Mouse (Mus musculus): ENCODE measurements around the gene 4930432K21Rik. TPM values are rescaled to one million over a fixed set of nuclear protein-coding genes. Genes with fewer than 3 reads are reported as not detected.
A peak's percentile ranks its signal among the peaks of the same experiment; 100 is the strongest.

4930432K21Rik gene
- polyA plus RNA-seq, 1 experiment from 2014 or later = 2.7 TPM

GRCm38 (mm10) chr8:84115646-84116045 is 32.2 kb upstream of the 4930432K21Rik start:
- H3K9ac ChIP-seq (ENCODE audit: low read depth, low read length) = no peak overlapping the region
- no peak overlapping the region for H3K4me3 ChIP-seq (ENCODE audit: low read length)
- WGBS = 77% methylated on average over 6 of the region's 6 CpGs
- no peaks in the 10 kb centered on the region for H3K36me3 ChIP-seq (ENCODE audit: control insufficient read depth, insufficient read depth, low read length)
- H3K4me2 ChIP-seq (ENCODE audit: low read length) = no peak overlapping the region
- ATAC-seq = no peak
- H3K27ac ChIP-seq (ENCODE audit: low read depth, low read length) = no peak overlapping the region
- H3K27me3 ChIP-seq (replicated peaks; ENCODE audit: control insufficient read depth, insufficient read depth, low read length) = no peaks in the 10 kb centered on the region
- no peaks in the 10 kb centered on the region for H3K9me3 ChIP-seq (ENCODE audit: control insufficient read depth, low read length)
- H3K4me1 ChIP-seq (ENCODE audit: control insufficient read depth, insufficient read depth, low read depth, low read length) = no peaks in the 10 kb centered on the region

- Histone ChIP-seq H3K4me3 (ENCODE audit: low read length) (no peak overlapping the region), H3K9ac (ENCODE audit: low read depth, low read length) (no peak overlapping the region), H3K9me3 (ENCODE audit: control insufficient read depth, low read length) (no peaks in the 10 kb centered on the region), H3K27ac (ENCODE audit: low read depth, low read length) (no peak overlapping the region), H3K4me1 (ENCODE audit: control insufficient read depth, insufficient read depth, low read depth, low read length) (no peaks in the 10 kb centered on the region), H3K27me3 (replicated peaks; ENCODE audit: control insufficient read depth, insufficient read depth, low read length) (no peaks in the 10 kb centered on the region), H3K36me3 (ENCODE audit: control insufficient read depth, insufficient read depth, low read length) (no peaks in the 10 kb centered on the region), H3K4me2 (ENCODE audit: low read length) (no peak overlapping the region)
- ATAC-seq = no peak
- 88% methylated on average over 3 of the region's 3 CpGs for WGBS
Observed at GRCm38 (mm10) chr8:84122151-84122550, 25.7 kb upstream of the 4930432K21Rik start.

GRCm38 (mm10) chr8:84125656-84126055 is 22.2 kb upstream of the 4930432K21Rik start, which contains the start of gene Podnl1:
Podnl1 (plus strand) TSS chr8:84125989.
- Histone ChIP-seq H3K4me3 (ENCODE audit: low read length) (no peak within 1 kb of the TSS), H3K27me3 (replicated peaks; ENCODE audit: control insufficient read depth, insufficient read depth, low read length) (no peaks in the 10 kb centered on the region), H3K36me3 (ENCODE audit: control insufficient read depth, insufficient read depth, low read length) (no peaks in the 10 kb centered on the region), H3K4me1 (ENCODE audit: control insufficient read depth, insufficient read depth, low read depth, low read length) (no peaks in the 10 kb centered on the region), H3K9ac (ENCODE audit: low read depth, low read length) (no peak within 1 kb of the TSS), H3K4me2 (ENCODE audit: low read length) (no peak within 1 kb of the TSS), H3K9me3 (ENCODE audit: control insufficient read depth, low read length) (no peaks in the 10 kb centered on the region), H3K27ac (ENCODE audit: low read depth, low read length) (no peak within 1 kb of the TSS)
- 60% methylated on average over 9 of the region's 9 CpGs for WGBS
- ATAC-seq = peak; percentile 44; the same call in 1 of the 2 replicates

GRCm38 (mm10) chr8:84126742-84127141 is 21.1 kb upstream of the 4930432K21Rik start:
- ATAC-seq = no peak
- Histone ChIP-seq H3K9ac (ENCODE audit: low read depth, low read length) (no peak overlapping the region), H3K4me3 (ENCODE audit: low read length) (no peak overlapping the region), H3K27me3 (replicated peaks; ENCODE audit: control insufficient read depth, insufficient read depth, low read length) (no peaks in the 10 kb centered on the region), H3K4me1 (ENCODE audit: control insufficient read depth, insufficient read depth, low read depth, low read length) (no peaks in the 10 kb centered on the region), H3K36me3 (ENCODE audit: control insufficient read depth, insufficient read depth, low read length) (no peaks in the 10 kb centered on the region), H3K4me2 (ENCODE audit: low read length) (no peak overlapping the region), H3K27ac (ENCODE audit: low read depth, low read length) (no peak overlapping the region), H3K9me3 (ENCODE audit: control insufficient read depth, low read length) (no peaks in the 10 kb centered on the region)
- WGBS = 68% methylated on average over 2 of the region's 2 CpGs

- Histone ChIP-seq H3K4me1 (ENCODE audit: control insufficient read depth, insufficient read depth, low read depth, low read length) (no peaks in the 10 kb centered on the region), H3K27ac (ENCODE audit: low read depth, low read length) (no peak overlapping the region), H3K4me2 (ENCODE audit: low read length) (no peak overlapping the region), H3K36me3 (ENCODE audit: control insufficient read depth, insufficient read depth, low read length) (peaks cover 5% of the 10 kb centered on the region), H3K9ac (ENCODE audit: low read depth, low read length) (no peak overlapping the region), H3K27me3 (replicated peaks; ENCODE audit: control insufficient read depth, insufficient read depth, low read length) (no peaks in the 10 kb centered on the region), H3K9me3 (ENCODE audit: control insufficient read depth, low read length) (no peaks in the 10 kb centered on the region), H3K4me3 (ENCODE audit: low read length) (no peak overlapping the region)
- 76% methylated on average over 17 of the region's 17 CpGs for WGBS
- ATAC-seq = no peak
Observed at GRCm38 (mm10) chr8:84127202-84127901, 20.5 kb upstream of the 4930432K21Rik start.

- Histone ChIP-seq H3K4me2 (ENCODE audit: low read length) (no peak overlapping the region), H3K9me3 (ENCODE audit: control insufficient read depth, low read length) (no peaks in the 10 kb centered on the region), H3K27ac (ENCODE audit: low read depth, low read length) (no peak overlapping the region), H3K4me3 (ENCODE audit: low read length) (no peak overlapping the region), H3K4me1 (ENCODE audit: control insufficient read depth, insufficient read depth, low read depth, low read length) (no peaks in the 10 kb centered on the region), H3K27me3 (replicated peaks; ENCODE audit: control insufficient read depth, insufficient read depth, low read length) (no peaks in the 10 kb centered on the region), H3K9ac (ENCODE audit: low read depth, low read length) (no peak overlapping the region), H3K36me3 (ENCODE audit: control insufficient read depth, insufficient read depth, low read length) (peaks cover 15% of the 10 kb centered on the region)
- ATAC-seq = no peak
- 75% methylated on average over 8 of the region's 8 CpGs for WGBS
Observed at GRCm38 (mm10) chr8:84128277-84128676, 19.5 kb upstream of the 4930432K21Rik start.

- H3K4me3 ChIP-seq (ENCODE audit: low read length) = no peak overlapping the region
- H3K9ac ChIP-seq (ENCODE audit: low read depth, low read length) = 0 out of 2 replicates have a peak overlapping the region, but pooled peaks have one; percentile 3
- no peaks in the 10 kb centered on the region for H3K9me3 ChIP-seq (ENCODE audit: control insufficient read depth, low read length)
- no peak overlapping the region for H3K4me2 ChIP-seq (ENCODE audit: low read length)
- peak; percentile 53 for ATAC-seq
- no peaks in the 10 kb centered on the region for H3K27me3 ChIP-seq (replicated peaks; ENCODE audit: control insufficient read depth, insufficient read depth, low read length)
- WGBS = 52% methylated on average over 24 of the region's 30 CpGs
- no peak overlapping the region for H3K27ac ChIP-seq (ENCODE audit: low read depth, low read length)
- peaks cover 26% of the 10 kb centered on the region for H3K36me3 ChIP-seq (ENCODE audit: control insufficient read depth, insufficient read depth, low read length)
- H3K4me1 ChIP-seq (ENCODE audit: control insufficient read depth, insufficient read depth, low read depth, low read length) = no peaks in the 10 kb centered on the region
Observed at GRCm38 (mm10) chr8:84130806-84131205, 17.0 kb upstream of the 4930432K21Rik start.

GRCm38 (mm10) chr8:84132225-84132624 is 15.6 kb upstream of the 4930432K21Rik start:
- Histone ChIP-seq H3K27ac (ENCODE audit: low read depth, low read length) (no peak overlapping the region), H3K4me3 (ENCODE audit: low read length) (no peak overlapping the region), H3K4me1 (ENCODE audit: control insufficient read depth, insufficient read depth, low read depth, low read length) (no peaks in the 10 kb centered on the region), H3K27me3 (replicated peaks; ENCODE audit: control insufficient read depth, insufficient read depth, low read length) (no peaks in the 10 kb centered on the region), H3K36me3 (ENCODE audit: control insufficient read depth, insufficient read depth, low read length) (peaks cover 36% of the 10 kb centered on the region), H3K9ac (ENCODE audit: low read depth, low read length) (no peak overlapping the region), H3K4me2 (ENCODE audit: low read length) (no peak overlapping the region), H3K9me3 (ENCODE audit: control insufficient read depth, low read length) (no peaks in the 10 kb centered on the region)
- ATAC-seq = no peak
- 85% methylated on average over 8 of the region's 8 CpGs for WGBS

- H3K9me3 ChIP-seq (ENCODE audit: control insufficient read depth, low read length) = no peaks in the 10 kb centered on the region
- no peaks in the 10 kb centered on the region for H3K27me3 ChIP-seq (replicated peaks; ENCODE audit: control insufficient read depth, insufficient read depth, low read length)
- ATAC-seq = no peak
- no peaks in the 10 kb centered on the region for H3K4me1 ChIP-seq (ENCODE audit: control insufficient read depth, insufficient read depth, low read depth, low read length)
- 85% methylated on average over 3 of the region's 3 CpGs for WGBS
- H3K36me3 ChIP-seq (ENCODE audit: control insufficient read depth, insufficient read depth, low read length) = peaks cover 70% of the 10 kb centered on the region
- H3K4me3 ChIP-seq (ENCODE audit: low read length) = no peak overlapping the region
- no peak overlapping the region for H3K4me2 ChIP-seq (ENCODE audit: low read length)
- no peak overlapping the region for H3K27ac ChIP-seq (ENCODE audit: low read depth, low read length)
- H3K9ac ChIP-seq (ENCODE audit: low read depth, low read length) = no peak overlapping the region
Observed at GRCm38 (mm10) chr8:84137848-84138247, 10.0 kb upstream of the 4930432K21Rik start.

All from hindbrain, embryonic 16.5 days (tissue).